Comparison of ENCODE assay signal across 18 mouse cellular contexts in genomic region chr1:4703316-4703715, GRCm38 (mm10).
"Had no signal": no experiment of that assay in that cellular context is flagged by ENCODE, and none has a peak within 500 bp of the region (broad histone marks: within the 10 kb centered on the region; RNA-seq: fewer than 3 reads in every experiment).

No protein-coding gene starts in this region.

- ATAC-seq: hindbrain, embryonic 16.5 days; inflammation-experienced regulatory T-cells, adult 6 months; intestine, embryonic 15.5 days; intestine, postnatal 0 days; liver, embryonic 12.5 days had no signal

- DNase-seq: gastrocnemius, adult 2 months; gastrocnemius, postnatal 10 days; gastrocnemius, postnatal 25 days; heart, adult 18-20 months; heart, postnatal 10 days; heart, postnatal 4 days; kidney, adult 18-20 months; kidney, adult 8-10 months; kidney, postnatal 10 days; kidney, postnatal 25 days; kidney, postnatal 4 days; layer of hippocampus, postnatal 36 days; left cerebral cortex, postnatal 4 days had no signal
